Mouse (Mus musculus): ENCODE data around the gene Gna12. TPM values are rescaled to one million over a fixed set of nuclear protein-coding genes. Genes with fewer than 3 reads are reported as not detected.
A peak's percentile ranks its signal among the peaks of the same experiment; 100 is the strongest.

The Gna12 gene
- polyA plus RNA-seq, 1 experiment from 2014 or later: 11.0 TPM

GRCm38 (mm10) chr5:140812063-140812462, 18.2 kb downstream of the Gna12 start:
- no peaks in the 10 kb centered on the region for H3K27me3 ChIP-seq
- H3K27ac ChIP-seq: no peak overlapping the region
- H3K9me3 ChIP-seq (replicated peaks): no peaks in the 10 kb centered on the region
- no peak overlapping the region for H3K9ac ChIP-seq
- peaks cover 58% of the 10 kb centered on the region for H3K4me1 ChIP-seq
- 41% methylated on average over 5 of the region's 5 CpGs for WGBS
- ATAC-seq: no peak
- H3K4me2 ChIP-seq: no peak overlapping the region
- H3K36me3 ChIP-seq (ENCODE audit: poor library complexity, severe bottlenecking): no peaks in the 10 kb centered on the region
- no peak overlapping the region for H3K4me3 ChIP-seq

- Histone ChIP-seq H3K36me3 (ENCODE audit: poor library complexity, severe bottlenecking) (no peaks in the 10 kb centered on the region), H3K4me3 (no peak overlapping the region), H3K9me3 (replicated peaks) (no peaks in the 10 kb centered on the region), H3K27me3 (no peaks in the 10 kb centered on the region), H3K4me1 (peaks cover 58% of the 10 kb centered on the region), H3K9ac (no peak overlapping the region), H3K27ac (no peak overlapping the region), H3K4me2 (no peak overlapping the region)
- WGBS: 52% methylated on average over 2 of the region's 2 CpGs
- no peak for ATAC-seq
Measured at GRCm38 (mm10) chr5:140811390-140811789, 18.8 kb downstream of the Gna12 start.

GRCm38 (mm10) chr5:140806939-140807338, 23.3 kb downstream of the Gna12 start:
- H3K9me3 ChIP-seq (replicated peaks): no peaks in the 10 kb centered on the region
- H3K4me2 ChIP-seq: no peak overlapping the region
- ATAC-seq: no peak
- 54% methylated on average over 2 of the region's 2 CpGs for WGBS
- H3K27me3 ChIP-seq: no peaks in the 10 kb centered on the region
- no peak overlapping the region for H3K4me3 ChIP-seq
- H3K4me1 ChIP-seq: peaks cover 31% of the 10 kb centered on the region
- no peak overlapping the region for H3K27ac ChIP-seq
- H3K9ac ChIP-seq: no peak overlapping the region
- no peaks in the 10 kb centered on the region for H3K36me3 ChIP-seq (ENCODE audit: poor library complexity, severe bottlenecking)

- H3K4me3 ChIP-seq: no peak overlapping the region
- WGBS: 88% methylated on average over 2 of the region's 2 CpGs
- no peaks in the 10 kb centered on the region for H3K27me3 ChIP-seq
- H3K4me1 ChIP-seq: peaks cover 24% of the 10 kb centered on the region
- no peak for ATAC-seq
- no peaks in the 10 kb centered on the region for H3K36me3 ChIP-seq (ENCODE audit: poor library complexity, severe bottlenecking)
- H3K4me2 ChIP-seq: no peak overlapping the region
- H3K9ac ChIP-seq: no peak overlapping the region
- no peaks in the 10 kb centered on the region for H3K9me3 ChIP-seq (replicated peaks)
- H3K27ac ChIP-seq: no peak overlapping the region
Measured at GRCm38 (mm10) chr5:140806252-140806651, 24.0 kb downstream of the Gna12 start.

GRCm38 (mm10) chr5:140801782-140802181, 28.4 kb downstream of the Gna12 start:
- Histone ChIP-seq H3K4me2 (no peak overlapping the region), H3K4me3 (no peak overlapping the region), H3K36me3 (ENCODE audit: poor library complexity, severe bottlenecking) (no peaks in the 10 kb centered on the region), H3K9ac (no peak overlapping the region), H3K4me1 (peaks cover 21% of the 10 kb centered on the region), H3K27ac (no peak overlapping the region), H3K27me3 (no peaks in the 10 kb centered on the region), H3K9me3 (replicated peaks) (no peaks in the 10 kb centered on the region)
- no peak for ATAC-seq
- WGBS: 91% methylated on average over 5 of the region's 5 CpGs

GRCm38 (mm10) chr5:140800288-140800923, 29.8 kb downstream of the Gna12 start:
- H3K36me3 ChIP-seq (ENCODE audit: poor library complexity, severe bottlenecking): no peaks in the 10 kb centered on the region
- H3K9ac ChIP-seq: no peak overlapping the region
- peaks cover 16% of the 10 kb centered on the region for H3K4me1 ChIP-seq
- H3K27ac ChIP-seq: no peak overlapping the region
- no peak overlapping the region for H3K4me2 ChIP-seq
- H3K9me3 ChIP-seq (replicated peaks): no peaks in the 10 kb centered on the region
- WGBS: 84% methylated on average over 6 of the region's 6 CpGs
- ATAC-seq: no peak
- no peak overlapping the region for H3K4me3 ChIP-seq
- H3K27me3 ChIP-seq: no peaks in the 10 kb centered on the region

- H3K4me1 ChIP-seq: peaks cover 19% of the 10 kb centered on the region
- no peaks in the 10 kb centered on the region for H3K27me3 ChIP-seq
- H3K27ac ChIP-seq: no peak overlapping the region
- no peak overlapping the region for H3K4me3 ChIP-seq
- no peaks in the 10 kb centered on the region for H3K36me3 ChIP-seq (ENCODE audit: poor library complexity, severe bottlenecking)
- 70% methylated on average over 2 of the region's 2 CpGs for WGBS
- H3K9ac ChIP-seq: no peak overlapping the region
- H3K9me3 ChIP-seq (replicated peaks): no peaks in the 10 kb centered on the region
- no peak for ATAC-seq
- H3K4me2 ChIP-seq: no peak overlapping the region
Measured at GRCm38 (mm10) chr5:140799190-140799589, 31.0 kb downstream of the Gna12 start.

GRCm38 (mm10) chr5:140798775-140799174, 31.5 kb downstream of the Gna12 start:
- 84% methylated on average over 5 of the region's 5 CpGs for WGBS
- H3K27me3 ChIP-seq: no peaks in the 10 kb centered on the region
- H3K9me3 ChIP-seq (replicated peaks): no peaks in the 10 kb centered on the region
- no peak overlapping the region for H3K9ac ChIP-seq
- no peak overlapping the region for H3K27ac ChIP-seq
- no peak overlapping the region for H3K4me2 ChIP-seq
- no peak for ATAC-seq
- peaks cover 19% of the 10 kb centered on the region for H3K4me1 ChIP-seq
- no peak overlapping the region for H3K4me3 ChIP-seq
- H3K36me3 ChIP-seq (ENCODE audit: poor library complexity, severe bottlenecking): no peaks in the 10 kb centered on the region

GRCm38 (mm10) chr5:140798158-140798557, 32.1 kb downstream of the Gna12 start:
- H3K27ac ChIP-seq: no peak overlapping the region
- no peak overlapping the region for H3K9ac ChIP-seq
- no peak for ATAC-seq
- no peak overlapping the region for H3K4me3 ChIP-seq
- no peak overlapping the region for H3K4me2 ChIP-seq
- H3K27me3 ChIP-seq: no peaks in the 10 kb centered on the region
- WGBS: 82% methylated on average over 7 of the region's 7 CpGs
- H3K36me3 ChIP-seq (ENCODE audit: poor library complexity, severe bottlenecking): no peaks in the 10 kb centered on the region
- no peaks in the 10 kb centered on the region for H3K9me3 ChIP-seq (replicated peaks)
- H3K4me1 ChIP-seq: peaks cover 19% of the 10 kb centered on the region

- H3K4me3 ChIP-seq: no peak overlapping the region
- H3K4me1 ChIP-seq: peaks cover 40% of the 10 kb centered on the region
- H3K9me3 ChIP-seq (replicated peaks): no peaks in the 10 kb centered on the region
- 78% methylated on average over 3 of the region's 3 CpGs for WGBS
- no peak for ATAC-seq
- no peak overlapping the region for H3K9ac ChIP-seq
- H3K27ac ChIP-seq: no peak overlapping the region
- H3K36me3 ChIP-seq (ENCODE audit: poor library complexity, severe bottlenecking): no peaks in the 10 kb centered on the region
- H3K4me2 ChIP-seq: no peak overlapping the region
- H3K27me3 ChIP-seq: no peaks in the 10 kb centered on the region
Measured at GRCm38 (mm10) chr5:140796051-140796450, 34.2 kb downstream of the Gna12 start.

GRCm38 (mm10) chr5:140795176-140795575, 35.1 kb downstream of the Gna12 start:
- Histone ChIP-seq H3K9me3 (replicated peaks) (no peaks in the 10 kb centered on the region), H3K4me3 (no peak overlapping the region), H3K4me2 (no peak overlapping the region), H3K27me3 (no peaks in the 10 kb centered on the region), H3K27ac (no peak overlapping the region), H3K9ac (no peak overlapping the region), H3K36me3 (ENCODE audit: poor library complexity, severe bottlenecking) (no peaks in the 10 kb centered on the region), H3K4me1 (peaks cover 49% of the 10 kb centered on the region)
- WGBS: 82% methylated on average over 2 of the region's 2 CpGs
- no peak for ATAC-seq

- no peaks in the 10 kb centered on the region for H3K27me3 ChIP-seq
- H3K27ac ChIP-seq: no peak overlapping the region
- no peak overlapping the region for H3K9ac ChIP-seq
- H3K4me3 ChIP-seq: no peak overlapping the region
- no peaks in the 10 kb centered on the region for H3K9me3 ChIP-seq (replicated peaks)
- H3K36me3 ChIP-seq (ENCODE audit: poor library complexity, severe bottlenecking): no peaks in the 10 kb centered on the region
- H3K4me2 ChIP-seq: no peak overlapping the region
- no peak for ATAC-seq
- 44% methylated on average over 3 of the region's 3 CpGs for WGBS
- peaks cover 51% of the 10 kb centered on the region for H3K4me1 ChIP-seq
Measured at GRCm38 (mm10) chr5:140794753-140795152, 35.5 kb downstream of the Gna12 start.

GRCm38 (mm10) chr5:140792233-140792632, 38.0 kb downstream of the Gna12 start:
- Histone ChIP-seq H3K27ac (peak overlapping the region; percentile 93), H3K27me3 (no peaks in the 10 kb centered on the region), H3K4me1 (peaks cover 52% of the 10 kb centered on the region), H3K4me2 (no peak overlapping the region), H3K4me3 (no peak overlapping the region), H3K9ac (peak overlapping the region; percentile 31; the same call in 1 of the 2 replicates), H3K9me3 (replicated peaks) (no peaks in the 10 kb centered on the region), H3K36me3 (ENCODE audit: poor library complexity, severe bottlenecking) (no peaks in the 10 kb centered on the region; the same call in 1 of the 2 replicates)
- no peak for ATAC-seq
- 51% methylated on average over 5 of the region's 5 CpGs for WGBS
